In genomic region chr8:110478576-110478975, GRCm38 (mm10) we compare ENCODE assay signal across 8 mouse cellular contexts.
DNase-seq lines count a peak whose midpoint lies in the region; ATAC-seq lines count a peak whose summit lies in the region.

No protein-coding gene starts in this region.

- 31% methylated on average over 6 of the region's 6 CpGs for WGBS in kidney, embryonic 16.5 days

- H3K4me3 ChIP-seq in kidney, embryonic 16.5 days (ENCODE audit: low read length): no peak overlapping the region

- no peaks in the 10 kb centered on the region for H3K9me3 ChIP-seq in kidney, embryonic 16.5 days (ENCODE audit: low read length)

- DNase-seq in kidney, adult 18-20 months: peak; percentile 38
- peak; percentile 46 for DNase-seq in Muller cell, postnatal 12 days (ENCODE audit: inconsistent ontology term)
- DNase-seq in cerebellum, adult 9-11 months: peak; percentile 45
- peak; percentile 46 for DNase-seq in kidney, adult 9 months
- DNase-seq in retina, postnatal 1 day: peak; percentile 59
- no peak for DNase-seq in thymus, postnatal 25 days
- DNase-seq in testis, postnatal 10 days (ENCODE audit: low spot score): no peak

- H3K36me3 ChIP-seq in kidney, embryonic 16.5 days (ENCODE audit: insufficient read depth, low read length): no peaks in the 10 kb centered on the region

- no peak overlapping the region for H3K4me2 ChIP-seq in kidney, embryonic 16.5 days (replicated peaks; ENCODE audit: low read depth, low read length)

- H3K27ac ChIP-seq in kidney, embryonic 16.5 days (ENCODE audit: low read length): no peak overlapping the region

- H3K27me3 ChIP-seq in kidney, embryonic 16.5 days (ENCODE audit: insufficient read depth, low read length): no peaks in the 10 kb centered on the region

- H3K9ac ChIP-seq in kidney, embryonic 16.5 days (replicated peaks; ENCODE audit: low read length): no peak overlapping the region

- ATAC-seq in kidney, embryonic 16.5 days (ENCODE audit: low FRiP score, low TSS enrichment): no peak

- H3K4me1 ChIP-seq in kidney, embryonic 16.5 days (ENCODE audit: insufficient read depth, low read length): no peaks in the 10 kb centered on the region

Comparison
In these comparisons a context has a peak if more than half of its experiments do, and no peak if none do; other contexts are left out.
1. DNase-seq: peak in kidney, adult 18-20 months (single experiment), Muller cell, postnatal 12 days (single experiment), cerebellum, adult 9-11 months (single experiment), kidney, adult 9 months (single experiment) and retina, postnatal 1 day (single experiment); none in thymus, postnatal 25 days (single experiment) and testis, postnatal 10 days (single experiment).